Mouse (Mus musculus) G1E (cell line): ENCODE data around the gene Prkca. TPM values are rescaled to one million over a fixed set of nuclear protein-coding genes. Genes with fewer than 3 reads are reported as not detected.

Experiments used
- ATAC-seq: 2 replicates; pipeline ENCODE4 v1.8.0; 2016; ENCODE audit warnings: mild to moderate bottlenecking; ENCODE audit not compliant: insufficient number of reproducible peaks, poor library complexity, low FRiP score, severe bottlenecking; ENCODE audit errors: extremely low read depth
- DNase-seq: peaks from one replicate; pipeline ENCODE4 v3.0.0; 2012; ENCODE audit warnings: low spot score
- H3K27me3 ChIP-seq: 2 replicates; pipeline ENCODE4 v1.6.1; 2012; ENCODE audit warnings: mild to moderate bottlenecking, low read length, inconsistent platforms; ENCODE audit not compliant: insufficient read depth
- H3K36me3 ChIP-seq: replicated peaks from 2 replicates; pipeline ENCODE3; 2012; ENCODE audit warnings: mild to moderate bottlenecking, inconsistent platforms
- H3K4me1 ChIP-seq: 2 replicates; pipeline ENCODE4 v1.6.1; 2012; ENCODE audit warnings: low read depth, low read length, inconsistent platforms, mixed read lengths; ENCODE audit not compliant: insufficient read depth
- H3K4me3 ChIP-seq: 2 replicates; pipeline ENCODE4 v1.5.1; 2012; ENCODE audit warnings: low read depth, mild to moderate bottlenecking, inconsistent platforms, low read length, moderate library complexity, mixed read lengths
- H3K9me3 ChIP-seq: replicated peaks from 2 replicates; pipeline ENCODE4 v1.6.1; 2012; ENCODE audit warnings: inconsistent platforms
- CTCF ChIP-seq: IDR thresholded peaks from 2 replicates; pipeline ENCODE4 v1.5.1; 2012; ENCODE audit warnings: low read depth, low read length, inconsistent platforms, mixed read lengths
- GATA1 ChIP-seq: IDR thresholded peaks from 2 replicates; pipeline ENCODE4 v1.6.1; 2012; ENCODE audit warnings: borderline replicate concordance, low read length, inconsistent platforms, mixed read lengths
- GATA2 ChIP-seq: IDR thresholded peaks from 2 replicates; pipeline ENCODE4 v1.6.1; 2012; ENCODE audit warnings: low read depth, low read length, inconsistent platforms, borderline replicate concordance
- POLR2AphosphoS5 ChIP-seq: IDR thresholded peaks from 2 replicates; pipeline ENCODE4 v1.6.1; 2012; ENCODE audit warnings: low read depth, low read length, inconsistent platforms; ENCODE audit not compliant: insufficient replicate concordance
- TAL1 ChIP-seq: conservative IDR thresholded peaks from 2 replicates; pipeline ENCODE4 v1.6.1; 2012; ENCODE audit warnings: low read depth, low read length, inconsistent platforms, mixed read lengths
- polyA plus RNA-seq: library from polyadenylated mRNA; stranded (reverse); fragments of >175 nt; gene quantifications from 2 replicates; pipeline ENCODE4 v1.2.3, GENCODE M21; 2012
- total RNA-seq, 2 experiments: library from RNA; stranded (forward) in 1 of 2; stranded (reverse) in 1 of 2; fragments of 200-1000 nt in 1 of 2; fragments of >200 nt in 1 of 2; fragmentation: Nextera tagmentation in 1 of 2; gene quantifications; 2 replicates each; pipeline ENCODE4 v1.2.3; 2014 to 2017

Gene Prkca
- total and polyA plus RNA-seq, 3 experiments: 0.11 TPM; not detected in 2

GRCm38 (mm10) chr11:108135407-108136159, 208.1 kb downstream of the Prkca start:
- Histone ChIP-seq H3K4me1 (no peaks in the 10 kb centered on the region; the same call in 1 of the 2 replicates), H3K36me3 (no peaks in the 10 kb centered on the region), H3K4me3 (no peak overlapping the region), H3K27me3 (peaks cover 4% of the 10 kb centered on the region; the same call in 1 of the 2 replicates), H3K9me3 (peaks cover 19% of the 10 kb centered on the region)
- ATAC-seq (no peak), DNase-seq (no peak)
- TF ChIP-seq TAL1 (no peak), POLR2AphosphoS5 (no peak), CTCF (no peak), GATA2 (no peak), GATA1 (no peak)

GRCm38 (mm10) chr11:108128593-108128992, 215.1 kb downstream of the Prkca start:
- DNase-seq: no peak
- H3K27me3 ChIP-seq: no peaks in the 10 kb centered on the region
- peaks cover 17% of the 10 kb centered on the region for H3K9me3 ChIP-seq
- no peaks in the 10 kb centered on the region for H3K4me1 ChIP-seq
- ATAC-seq: no peak
- no peak for TF ChIP-seq TAL1
- TF ChIP-seq CTCF: no peak
- TF ChIP-seq GATA1: no peak
- no peak for TF ChIP-seq POLR2AphosphoS5
- TF ChIP-seq GATA2: no peak
- no peak overlapping the region for H3K4me3 ChIP-seq
- no peaks in the 10 kb centered on the region for H3K36me3 ChIP-seq

- Histone ChIP-seq H3K27me3 (no peaks in the 10 kb centered on the region), H3K4me3 (no peak overlapping the region), H3K4me1 (no peaks in the 10 kb centered on the region), H3K9me3 (peaks cover 17% of the 10 kb centered on the region), H3K36me3 (no peaks in the 10 kb centered on the region)
- DNase-seq (no peak), ATAC-seq (no peak)
- TF ChIP-seq GATA2: no peak
Observed at GRCm38 (mm10) chr11:108127908-108128307, 215.8 kb downstream of the Prkca start.

- H3K9me3 ChIP-seq: peaks cover 19% of the 10 kb centered on the region
- no peaks in the 10 kb centered on the region for H3K4me1 ChIP-seq
- no peak for DNase-seq
- H3K27me3 ChIP-seq: no peaks in the 10 kb centered on the region
- ATAC-seq: no peak
- H3K4me3 ChIP-seq: no peak overlapping the region
- TF ChIP-seq GATA2 (no peak), POLR2AphosphoS5 (no peak), CTCF (no peak), GATA1 (no peak), TAL1 (no peak)
- H3K36me3 ChIP-seq: no peaks in the 10 kb centered on the region
Observed at GRCm38 (mm10) chr11:108122486-108122885, 221.2 kb downstream of the Prkca start.

GRCm38 (mm10) chr11:108120708-108121107, 223.0 kb downstream of the Prkca start:
- no peaks in the 10 kb centered on the region for H3K27me3 ChIP-seq
- peaks cover 15% of the 10 kb centered on the region for H3K9me3 ChIP-seq
- no peaks in the 10 kb centered on the region for H3K4me1 ChIP-seq
- ATAC-seq (no peak), DNase-seq (no peak)
- TF ChIP-seq GATA1 (no peak), TAL1 (no peak), GATA2 (no peak)
- no peaks in the 10 kb centered on the region for H3K36me3 ChIP-seq
- no peak overlapping the region for H3K4me3 ChIP-seq

- no peak for TF ChIP-seq GATA1
- TF ChIP-seq GATA2: no peak
- TF ChIP-seq CTCF: no peak
- TF ChIP-seq TAL1: no peak
- no peak for TF ChIP-seq POLR2AphosphoS5
- H3K36me3 ChIP-seq: no peaks in the 10 kb centered on the region
- no peaks in the 10 kb centered on the region for H3K27me3 ChIP-seq
- no peak overlapping the region for H3K4me3 ChIP-seq
- peaks cover 14% of the 10 kb centered on the region for H3K9me3 ChIP-seq
- no peak for ATAC-seq
- DNase-seq: no peak
- no peaks in the 10 kb centered on the region for H3K4me1 ChIP-seq
Observed at GRCm38 (mm10) chr11:108119785-108120184, 223.9 kb downstream of the Prkca start.
